Mouse (Mus musculus) E14TG2a.4 (cell line): ENCODE results near the gene Slc3a2.
A peak's percentile ranks its signal among the peaks of the same experiment; 100 is the strongest.
"Not testable (repeated sequence)": the region's sequence is repeated elsewhere in the genome, so short reads cannot be mapped to it uniquely, and the experiment has no call there.

Source experiments
- H3K27me3 ChIP-seq: 2 replicates; pipeline ENCODE4 v1.6.1; 2014; ENCODE audit warnings: low read length, control low read depth; ENCODE audit not compliant: insufficient read depth
- H3K36me3 ChIP-seq: 2 replicates; pipeline ENCODE4 v1.6.1; 2014; ENCODE audit warnings: low read length, control low read depth; ENCODE audit not compliant: insufficient read depth
- H3K4me1 ChIP-seq: replicated peaks from 2 replicates; pipeline ENCODE4 v1.6.1; 2014; ENCODE audit warnings: low read depth, low read length, control low read depth
- H3K4me3 ChIP-seq: replicated peaks from 2 replicates; pipeline ENCODE4 v1.5.1; 2014; ENCODE audit warnings: mild to moderate bottlenecking, low read length
- H3K9me3 ChIP-seq: 2 replicates; pipeline ENCODE4 v1.6.1; 2014; ENCODE audit warnings: low read length, control low read depth
- CTCF ChIP-seq: conservative IDR thresholded peaks from 2 replicates; pipeline ENCODE4 v1.5.1; 2014; ENCODE audit warnings: low read length
- NANOG ChIP-seq: IDR thresholded peaks from 2 replicates; pipeline ENCODE4 v1.6.1; 2014; ENCODE audit warnings: borderline replicate concordance, low read length, mixed read lengths
- POU5F1 ChIP-seq: IDR thresholded peaks from 2 replicates; pipeline ENCODE4 v1.6.1; 2014; ENCODE audit warnings: low read length, borderline replicate concordance

The Slc3a2 gene

GRCm38 (mm10) chr19:8723574-8724346 lies 591 bp upstream of the Slc3a2 start:
- Histone ChIP-seq H3K4me1 (peaks cover 37% of the 10 kb centered on the region), H3K36me3 (peaks cover 46% of the 10 kb centered on the region), H3K27me3 (no peaks in the 10 kb centered on the region), H3K9me3 (no peaks in the 10 kb centered on the region), H3K4me3 (peak overlapping the region; percentile 93)
- TF ChIP-seq NANOG (no peak), CTCF (no peak), POU5F1 (no peak)

- no peaks in the 10 kb centered on the region for H3K9me3 ChIP-seq
- peak overlapping the region; percentile 93 for H3K4me3 ChIP-seq
- no peaks in the 10 kb centered on the region for H3K27me3 ChIP-seq
- H3K36me3 ChIP-seq = peaks cover 46% of the 10 kb centered on the region
- no peak for TF ChIP-seq CTCF
- TF ChIP-seq NANOG = no peak
- TF ChIP-seq POU5F1 = no peak
- peaks cover 45% of the 10 kb centered on the region for H3K4me1 ChIP-seq
Measured at GRCm38 (mm10) chr19:8722559-8722906, 636 bp downstream of the Slc3a2 start.

DNA sequence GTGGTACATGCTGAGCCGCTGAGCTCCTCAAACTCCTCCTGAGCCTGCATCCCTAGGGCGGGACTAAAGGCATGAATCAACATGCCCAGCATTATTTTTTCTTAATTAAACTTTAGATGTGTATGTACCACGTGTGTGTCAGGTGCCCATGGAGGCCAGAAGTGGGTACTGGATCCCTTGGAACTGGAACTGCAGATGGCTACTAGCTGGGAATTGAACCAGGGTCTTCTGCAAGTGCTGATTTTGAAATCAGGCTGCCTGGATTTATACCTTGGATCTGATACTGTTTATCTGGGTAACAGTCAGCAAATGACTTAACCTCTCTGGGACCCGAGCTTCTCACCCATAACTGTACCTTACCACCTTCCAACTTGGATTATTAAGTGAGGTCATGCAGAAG lies 1.1 kb downstream of the Slc3a2 start:
- H3K27me3 ChIP-seq = no peaks in the 10 kb centered on the region
- TF ChIP-seq POU5F1 = no peak
- TF ChIP-seq NANOG = no peak
- TF ChIP-seq CTCF = no peak
- peaks cover 44% of the 10 kb centered on the region for H3K36me3 ChIP-seq
- H3K9me3 ChIP-seq = no peaks in the 10 kb centered on the region
- H3K4me1 ChIP-seq = peaks cover 50% of the 10 kb centered on the region
- peak overlapping the region; percentile 93 for H3K4me3 ChIP-seq

DNA sequence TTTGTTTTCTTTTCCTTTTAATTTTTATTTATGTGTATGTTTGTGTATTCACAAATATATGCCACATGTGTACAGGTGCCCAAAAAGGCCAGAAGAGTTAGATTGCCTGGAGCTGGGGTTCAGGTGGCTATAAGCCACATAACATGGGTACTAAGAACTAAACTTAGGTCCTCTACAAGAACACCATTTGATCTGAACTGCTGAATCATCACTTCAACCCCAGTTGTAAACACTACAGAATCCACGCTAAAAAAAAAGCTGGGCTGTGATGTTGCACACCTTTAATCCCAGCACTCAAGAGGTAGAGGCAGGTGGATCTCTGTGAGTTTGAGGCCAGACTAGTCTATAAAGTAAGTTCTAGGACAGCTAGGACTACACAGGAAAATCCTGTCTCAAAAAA lies 1.8 kb downstream of the Slc3a2 start:
- peaks cover 39% of the 10 kb centered on the region for H3K36me3 ChIP-seq
- H3K4me3 ChIP-seq = peak overlapping the region; percentile 93
- no peaks in the 10 kb centered on the region for H3K27me3 ChIP-seq
- H3K9me3 ChIP-seq = no peaks in the 10 kb centered on the region
- TF ChIP-seq POU5F1 = no peak
- no peak for TF ChIP-seq NANOG
- TF ChIP-seq CTCF = no peak
- peaks cover 50% of the 10 kb centered on the region for H3K4me1 ChIP-seq

- H3K4me3 ChIP-seq, H3K9me3 ChIP-seq, H3K27me3 ChIP-seq: not testable (repeated sequence)
- Histone ChIP-seq H3K4me1 (peaks cover 68% of the 10 kb centered on the region), H3K36me3 (peaks cover 15% of the 10 kb centered on the region)
Measured at GRCm38 (mm10) chr19:8719037-8719436, 4.1 kb downstream of the Slc3a2 start.

DNA sequence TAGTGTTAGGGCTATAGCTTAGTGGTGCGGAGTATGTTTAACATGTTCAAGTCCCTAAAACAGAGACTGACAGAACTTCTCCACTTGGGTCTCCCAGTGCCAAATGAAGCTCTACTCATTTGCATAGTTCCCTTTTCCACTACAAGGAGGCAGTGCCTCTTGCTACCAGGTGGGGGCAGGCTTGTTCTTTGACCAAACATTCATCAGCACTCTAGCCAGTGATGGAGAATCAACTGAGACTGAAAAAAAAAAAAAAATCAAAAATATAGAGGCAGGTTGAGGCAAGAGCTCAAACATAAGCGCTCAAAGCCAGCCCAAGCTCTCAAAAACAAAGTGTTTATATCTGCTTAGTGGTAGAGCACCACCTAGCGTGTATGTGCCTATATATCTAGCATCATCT lies 4.8 kb downstream of the Slc3a2 start:
- TF ChIP-seq CTCF (peak; percentile 88), NANOG (no peak), POU5F1 (no peak)
- no peak overlapping the region for H3K4me3 ChIP-seq
- peaks cover 70% of the 10 kb centered on the region for H3K4me1 ChIP-seq
- no peaks in the 10 kb centered on the region for H3K27me3 ChIP-seq
- peaks cover 10% of the 10 kb centered on the region; the same call in 1 of the 2 replicates for H3K36me3 ChIP-seq
- H3K9me3 ChIP-seq = no peaks in the 10 kb centered on the region

- TF ChIP-seq CTCF (no peak), POU5F1 (no peak), NANOG (no peak)
- H3K27me3 ChIP-seq = no peaks in the 10 kb centered on the region
- peaks cover 19% of the 10 kb centered on the region for H3K36me3 ChIP-seq
- peaks cover 2% of the 10 kb centered on the region; the same call in 1 of the 2 replicates for H3K9me3 ChIP-seq
- H3K4me1 ChIP-seq = peaks cover 69% of the 10 kb centered on the region
- peak overlapping the region; percentile 32; the same call in 1 of the 2 replicates for H3K4me3 ChIP-seq
Measured at GRCm38 (mm10) chr19:8716767-8717475, 6.2 kb downstream of the Slc3a2 start.

- Histone ChIP-seq H3K9me3 (peaks cover 8% of the 10 kb centered on the region; the same call in 1 of the 2 replicates), H3K36me3 (peaks cover 27% of the 10 kb centered on the region), H3K27me3 (no peaks in the 10 kb centered on the region), H3K4me1 (peaks cover 70% of the 10 kb centered on the region), H3K4me3 (peak overlapping the region; percentile 95)
- no peak for TF ChIP-seq CTCF
- no peak for TF ChIP-seq NANOG
- TF ChIP-seq POU5F1 = no peak
Measured at GRCm38 (mm10) chr19:8715868-8716766, 7.1 kb downstream of the Slc3a2 start.
